Mouse (Mus musculus): ENCODE measurements at regions not wholly inside any gene's neighbourhood (a gene's known extent, or its start where the extent isn't known, plus 50 kb on each side); places are given as distances from the start of the nearest gene placed in this dataset.
"Not testable (repeated sequence)": the region's sequence is repeated elsewhere in the genome, so short reads cannot be mapped to it uniquely, and the experiment has no call there.

DNA sequence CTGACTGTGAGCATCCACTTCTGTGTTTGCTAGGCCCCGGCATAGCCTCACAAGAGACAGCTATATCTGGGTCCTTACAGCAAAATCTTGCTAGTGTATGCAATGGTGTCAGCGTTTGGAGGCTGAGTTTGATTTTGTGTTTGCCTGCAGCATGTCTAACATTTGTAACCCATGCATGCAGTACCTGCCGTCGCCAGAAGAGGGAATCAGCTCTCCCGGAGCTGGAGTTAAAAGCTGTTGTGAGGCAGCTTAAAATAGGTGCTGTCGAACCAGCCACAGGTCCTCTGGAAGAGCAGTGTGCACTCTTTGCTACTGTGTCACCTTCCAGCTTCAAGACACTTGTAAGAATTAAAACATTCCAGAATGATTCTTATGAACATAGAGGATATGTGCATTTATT is 403.2 kb upstream of the Sphkap start:
- TF ChIP-seq EP300 (optimal IDR thresholded peaks at IDR 0.05), result not testable (repeated sequence)
- TF ChIP-seq CTCF (IDR thresholded peaks at IDR 0.05; ENCODE audit: low read depth), result peak; percentile 62

Data from stomach, postnatal 0 days (tissue).